Mouse (Mus musculus): Measurements from ENCODE around the gene Syne2. TPM values are rescaled to one million over a fixed set of nuclear protein-coding genes. Genes with fewer than 3 reads are reported as not detected.

Syne2 gene
- 50.2 TPM for polyA plus RNA-seq (2014; fragmentation: Illumina TruSeq; extraction: RNeasy Lipid Tissue Mini Kit (QIAGEN cat#74804); ENCODE audit: low read depth, low replicate concordance)

DNA sequence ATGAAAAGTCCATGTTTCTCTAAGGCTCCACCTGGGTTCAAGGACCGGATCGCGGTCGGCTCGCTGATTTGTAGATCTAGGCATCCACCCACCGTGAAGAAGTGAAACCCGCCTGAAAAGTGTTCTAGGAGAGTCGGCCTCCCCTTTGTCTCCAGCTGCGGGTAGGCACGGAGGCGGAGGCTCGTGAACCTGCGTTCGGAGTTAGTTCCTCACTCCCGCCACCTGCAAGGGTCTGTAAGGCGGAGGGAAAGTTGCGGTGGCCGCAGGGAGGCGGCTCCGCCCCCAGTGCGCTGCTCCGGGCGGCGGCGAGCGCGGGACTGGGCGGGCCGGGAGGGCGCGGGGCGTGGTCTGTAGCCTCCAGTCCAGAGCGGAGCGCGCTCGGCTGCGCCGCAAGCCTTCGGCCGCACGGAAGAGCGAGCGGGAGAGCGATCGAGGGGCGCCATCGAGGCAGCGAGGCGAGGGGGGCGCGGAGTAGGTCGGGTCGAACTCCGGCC is at the start of gene Syne2:
TSS of gene Syne2 (plus strand) at position 176 of the 494 bp plus-strand sequence.

Other genes with a start within 250 kb of the Syne2 start
- 97.3 TPM for gene Ppp2r5e, start 221.9 kb upstream of the Syne2 start, polyA plus RNA-seq (2014; fragmentation: Illumina TruSeq; extraction: RNeasy Lipid Tissue Mini Kit (QIAGEN cat#74804); ENCODE audit: low read depth, low replicate concordance)
- gene Wdr89, start 148.6 kb upstream of the Syne2 start, polyA plus RNA-seq (2014; fragmentation: Illumina TruSeq; extraction: RNeasy Lipid Tissue Mini Kit (QIAGEN cat#74804); ENCODE audit: low read depth, low replicate concordance): 5.4 TPM
- gene Sgpp1, start 82.4 kb upstream of the Syne2 start, polyA plus RNA-seq (2014; fragmentation: Illumina TruSeq; extraction: RNeasy Lipid Tissue Mini Kit (QIAGEN cat#74804); ENCODE audit: low read depth, low replicate concordance): 94.5 TPM

Measured in sigmoid colon, adult 10 weeks (tissue).